Mouse (Mus musculus): ENCODE results near the gene Rbbp8nl.
"Not testable (repeated sequence)": the region's sequence is repeated elsewhere in the genome, so short reads cannot be mapped to it uniquely, and the experiment has no call there.

Gene Rbbp8nl

DNA sequence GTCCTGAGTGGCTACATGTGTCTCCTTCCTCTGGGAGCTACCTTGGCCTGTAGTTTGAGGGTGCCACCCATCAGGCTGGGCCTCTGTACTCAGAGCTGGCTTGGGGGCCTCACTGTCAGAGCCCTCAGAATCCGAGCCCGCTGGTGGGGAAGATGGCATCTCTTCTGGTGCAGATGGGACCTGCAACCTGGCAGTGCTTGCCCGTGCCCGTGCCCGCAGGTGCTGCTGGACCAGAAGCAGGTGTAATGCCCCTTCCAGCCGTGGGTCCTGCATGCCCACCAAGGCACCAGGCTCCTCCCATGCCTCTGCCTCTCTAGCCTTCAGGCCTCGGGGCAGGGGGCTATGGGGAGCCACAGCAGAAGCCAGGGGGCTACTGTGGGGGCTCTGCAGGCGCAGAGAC lies 10.4 kb downstream of the Rbbp8nl start:
- DNase-seq, result no peak

DNA sequence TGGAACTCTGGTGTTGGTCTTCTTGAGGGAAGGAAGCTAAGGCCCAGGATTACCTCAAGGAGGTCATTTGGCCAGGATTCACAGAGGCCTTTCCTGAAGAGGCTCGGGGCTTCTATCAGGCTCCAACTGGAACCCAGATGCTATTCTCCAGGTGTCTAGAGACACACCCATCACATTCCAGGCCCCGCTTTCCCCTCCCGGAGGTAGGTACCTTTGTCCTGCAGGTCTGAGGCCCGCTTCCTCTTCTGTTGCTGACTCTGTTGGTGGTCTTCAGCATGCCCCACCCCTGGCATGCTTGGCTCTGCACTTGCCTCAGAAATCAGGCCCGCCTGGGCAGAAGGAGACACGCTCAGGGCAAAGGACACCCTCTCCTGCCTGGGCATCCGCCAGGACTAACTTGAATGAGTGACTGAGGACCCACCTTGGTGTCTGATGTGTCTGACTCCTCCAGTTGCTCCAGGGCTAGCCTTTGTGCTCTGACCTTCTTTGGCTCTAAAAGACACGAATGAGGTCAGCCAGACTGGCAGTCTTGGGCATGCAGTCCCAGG lies 11.8 kb downstream of the Rbbp8nl start:
- DNase-seq, result no peak

DNA sequence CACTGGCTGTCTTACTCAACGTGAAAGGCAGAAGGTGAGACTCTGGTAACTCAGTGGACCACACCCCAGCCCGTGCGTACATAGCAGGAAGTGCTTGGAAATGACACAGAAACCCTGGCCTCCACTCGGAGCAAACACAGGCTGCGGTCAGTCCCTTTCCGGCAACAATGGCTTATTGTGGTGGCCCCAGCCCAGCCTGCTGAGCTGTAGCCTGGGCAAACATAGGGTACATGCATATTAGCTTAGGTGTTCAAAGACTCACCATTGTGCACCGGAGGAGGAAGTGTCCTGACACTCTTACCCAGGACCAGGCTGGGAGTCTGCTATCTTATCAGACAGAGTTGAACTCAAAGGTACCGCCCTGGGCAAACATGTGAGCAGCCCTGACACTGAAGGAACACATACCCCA lies 12.8 kb downstream of the Rbbp8nl start:
- DNase-seq, result peak; percentile 64 to 70

DNA sequence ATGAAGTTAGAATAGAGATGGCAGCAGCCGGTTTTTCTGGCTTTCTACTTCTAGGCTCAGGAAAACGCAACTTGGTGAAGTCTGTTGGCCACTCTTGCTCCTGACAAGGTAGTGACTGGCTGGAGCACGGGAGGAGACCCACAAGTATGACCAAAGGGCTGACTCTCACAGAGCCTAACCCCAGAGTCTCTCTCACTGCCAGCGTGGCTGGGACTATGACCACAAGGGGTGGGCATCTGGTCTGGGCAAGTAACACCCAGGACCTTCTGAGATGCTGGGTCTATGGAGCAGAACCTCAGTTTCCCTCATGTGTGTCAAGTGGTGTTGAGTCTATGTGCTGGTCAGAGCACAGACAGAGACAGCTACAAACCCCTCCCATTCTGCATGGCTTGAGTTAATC lies 13.3 kb downstream of the Rbbp8nl start:
- peak in 1 of 2 experiments; percentile 19 for DNase-seq

DNA sequence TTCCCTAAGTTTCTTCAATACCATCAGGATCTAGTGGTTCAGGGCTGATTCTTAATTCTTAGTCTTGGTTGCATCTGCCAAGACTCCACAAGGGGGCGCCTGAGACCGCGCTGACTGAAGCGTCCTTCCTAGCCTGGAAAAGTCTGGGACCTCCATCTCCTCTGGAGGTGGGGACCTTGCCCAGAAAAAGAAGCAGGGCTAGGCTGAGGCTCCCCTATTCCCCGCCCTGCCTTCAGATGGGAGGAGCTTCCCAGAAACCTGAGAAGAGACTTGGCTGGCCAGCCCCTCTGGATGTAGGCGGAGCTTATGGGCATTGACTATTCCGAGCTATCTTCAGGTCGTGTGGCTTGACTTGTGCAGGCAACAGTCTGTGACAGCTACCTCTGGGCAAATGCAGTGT lies 13.8 kb downstream of the Rbbp8nl start:
- peak; percentile 81 to 83 for DNase-seq

DNA sequence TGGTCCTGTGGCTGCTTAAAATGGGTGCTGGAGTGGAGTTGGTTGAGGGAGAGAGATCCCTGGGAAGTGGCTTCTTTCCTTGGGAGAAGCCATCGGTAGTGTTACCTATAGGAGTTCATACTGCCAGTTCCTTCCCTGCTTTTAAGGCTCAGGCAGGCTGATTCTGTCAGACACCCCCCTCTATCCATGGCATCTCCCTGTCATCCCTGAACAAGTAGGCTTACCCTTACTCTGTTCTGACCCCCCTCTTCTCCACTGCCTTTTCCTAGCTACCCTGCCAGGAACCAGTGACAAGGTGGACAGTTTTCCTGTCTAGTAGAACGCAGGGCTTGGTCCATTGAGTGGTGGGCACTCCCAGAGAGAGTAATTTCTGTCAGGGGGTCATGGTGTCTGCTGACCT lies 15.2 kb downstream of the Rbbp8nl start:
- DNase-seq, result no peak

DNA sequence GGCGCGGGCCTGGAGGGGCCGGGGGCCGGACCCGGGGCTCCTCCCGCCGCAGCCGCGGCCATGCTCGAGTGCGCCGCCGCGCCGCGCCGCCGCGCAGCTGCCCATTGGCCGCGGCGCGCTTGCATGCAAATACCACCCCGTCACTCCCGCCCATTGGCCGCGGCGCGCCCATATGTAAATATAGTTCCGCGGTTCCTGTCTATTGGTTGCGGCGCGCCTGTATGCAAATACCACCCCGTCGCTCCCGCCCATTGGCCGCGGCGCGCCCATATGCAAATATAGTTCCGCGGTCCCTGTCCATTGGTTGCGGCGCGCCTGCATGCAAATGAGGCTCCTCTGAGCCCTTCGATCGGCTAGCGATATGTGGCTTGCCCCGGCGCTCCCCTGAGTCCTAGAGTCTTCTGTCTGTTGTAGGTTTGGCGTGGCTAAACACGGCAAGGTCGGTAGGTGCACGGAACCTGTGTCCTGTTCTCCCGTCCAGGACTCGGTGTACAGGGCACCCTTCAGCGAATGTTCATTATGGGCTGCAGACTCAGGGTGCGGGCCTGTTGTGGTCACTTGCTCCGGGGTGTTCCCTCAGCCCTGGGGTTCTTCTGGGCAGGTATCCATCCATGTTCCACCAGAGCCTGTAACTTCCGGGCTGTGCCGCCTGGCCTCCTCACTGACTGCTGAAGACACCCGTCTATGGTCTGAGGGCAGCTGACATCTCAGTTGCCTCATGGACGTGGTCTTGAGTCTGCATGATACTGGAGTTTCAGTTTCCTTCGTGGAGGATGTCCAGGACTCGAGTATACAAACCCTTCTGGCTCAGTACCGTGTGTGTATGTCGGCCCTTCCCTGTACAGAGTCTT lies 16.1 kb downstream of the Rbbp8nl start, which contains the start of gene Cables2:
Gene Cables2 (minus strand): TSS at position 103 of the 851 bp plus-strand sequence.
- peak; percentile 90 to 93 for DNase-seq

DNA sequence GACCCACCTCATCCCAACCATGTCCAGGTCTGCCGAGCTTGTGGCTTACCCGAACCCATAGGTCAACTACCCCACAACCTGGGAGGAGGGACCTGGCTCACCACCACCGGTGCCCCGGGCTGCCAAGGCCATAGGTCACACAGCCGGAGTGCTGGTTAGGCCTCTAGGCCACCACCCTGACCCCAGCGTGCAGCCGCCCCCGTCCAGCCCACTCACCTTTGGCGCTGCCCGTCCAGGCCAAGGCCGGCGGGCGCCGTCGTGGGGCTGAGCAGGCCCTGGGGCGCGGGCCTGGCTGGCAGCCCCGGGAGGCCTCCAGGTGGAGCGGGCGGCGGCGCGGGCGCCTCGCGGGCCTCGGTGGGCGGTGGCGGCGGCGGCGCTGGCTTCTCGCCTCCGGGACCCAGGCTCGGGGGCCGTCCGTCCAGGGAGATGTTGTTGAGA lies 16.8 kb downstream of the Rbbp8nl start:
- no peak for DNase-seq

DNA sequence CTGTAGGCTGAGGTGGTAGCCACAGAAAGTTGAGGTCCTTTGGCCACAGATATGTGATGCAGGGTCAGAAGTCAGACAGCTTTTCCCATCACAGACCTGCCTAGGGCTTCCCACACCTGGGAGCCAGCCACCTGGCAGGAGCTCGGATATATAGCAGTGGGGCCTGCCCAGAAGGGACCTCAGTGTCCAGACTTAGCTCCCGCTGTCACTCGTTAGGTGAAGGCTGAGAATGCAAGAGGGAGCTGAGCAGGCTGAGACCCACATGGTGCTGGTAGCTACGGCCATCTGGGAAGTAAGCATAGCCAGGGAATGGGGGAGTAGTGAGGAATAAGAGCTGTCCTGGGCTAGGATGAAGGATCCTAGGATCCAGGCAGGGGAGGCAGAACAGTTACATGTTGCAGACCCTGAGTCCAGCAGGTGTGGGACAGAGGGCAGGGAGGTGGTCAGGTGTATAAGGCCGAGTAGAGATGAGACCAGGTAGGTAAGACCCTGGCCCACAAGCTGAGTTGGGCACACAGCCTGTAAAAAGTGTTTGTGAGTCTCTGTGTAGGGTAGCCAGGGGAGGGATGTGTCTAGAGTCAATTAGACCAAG lies 17.8 kb downstream of the Rbbp8nl start:
- DNase-seq, result no peak

DNA sequence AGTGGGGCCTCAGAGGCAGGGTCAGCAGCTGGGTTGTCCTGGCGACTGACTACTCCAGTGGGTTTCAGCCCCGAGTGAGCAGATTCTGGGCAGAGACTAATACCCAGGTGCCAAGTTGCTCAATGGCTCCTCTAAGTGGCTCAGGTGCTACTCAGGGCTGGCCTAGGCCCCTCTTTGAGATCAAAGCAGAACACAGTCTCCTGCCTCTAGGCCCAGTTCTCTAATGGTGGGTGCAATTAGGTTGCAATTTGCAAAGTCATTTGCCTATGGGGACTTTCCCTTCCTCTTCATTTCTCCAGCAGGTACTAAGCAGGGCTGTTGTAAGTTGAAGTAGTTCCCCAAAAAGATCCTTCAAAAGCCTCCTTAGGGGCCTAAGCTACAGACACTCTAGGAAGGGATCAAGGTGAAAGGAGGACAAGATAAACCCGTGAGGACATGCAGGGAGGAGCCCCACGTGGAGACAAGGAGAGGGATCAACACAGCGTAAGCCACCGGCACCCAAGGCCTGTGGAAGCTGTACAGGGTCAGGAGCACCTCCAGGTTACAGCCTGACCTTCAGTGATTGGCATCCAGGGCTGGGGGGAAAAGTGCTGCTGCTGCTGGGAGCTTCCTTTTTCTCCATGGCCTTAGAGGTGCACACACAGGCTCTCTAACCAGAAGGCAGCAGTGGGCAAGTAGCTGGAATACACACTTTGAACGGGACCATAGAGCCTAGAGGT lies 19.0 kb downstream of the Rbbp8nl start:
- DNase-seq, result peak; percentile 49 to 56

DNA sequence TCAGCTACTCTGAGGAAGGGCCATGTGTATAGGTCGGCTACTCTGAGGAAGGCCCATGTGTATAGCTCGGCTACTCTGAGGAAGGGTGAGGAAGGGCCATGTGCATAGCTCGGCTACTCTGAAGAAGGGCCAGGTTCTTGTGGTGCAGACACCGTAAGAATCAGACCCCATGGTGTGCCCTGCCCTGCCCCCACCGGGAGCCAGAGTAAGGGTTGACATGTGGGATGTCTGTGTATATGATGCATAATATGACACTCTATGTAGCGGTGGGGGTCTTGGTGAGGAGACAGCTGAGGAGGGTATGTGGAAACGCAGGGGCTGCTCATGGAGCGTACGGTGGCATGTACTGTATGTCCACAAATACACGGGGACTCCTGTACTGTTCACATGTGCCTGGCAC lies 20.4 kb downstream of the Rbbp8nl start:
- DNase-seq, result no peak

DNA sequence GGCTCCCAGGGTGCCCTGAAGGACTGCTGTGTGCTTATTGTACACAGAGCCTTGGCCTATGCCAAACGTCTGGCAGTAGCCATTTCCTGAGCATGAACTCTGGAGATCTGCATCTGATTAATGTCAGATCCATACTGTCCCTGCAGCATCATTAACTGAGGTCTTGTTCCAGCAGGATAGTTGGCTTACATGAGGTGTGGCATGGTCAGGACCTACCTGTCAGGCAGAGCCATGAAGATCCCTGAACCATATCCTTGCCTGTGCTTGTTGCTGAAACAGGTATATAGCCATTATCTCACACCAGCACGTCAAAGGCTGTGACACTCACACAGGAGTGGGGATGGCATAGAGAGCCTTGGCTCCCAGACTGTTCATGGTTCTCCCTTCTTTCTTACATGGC lies 21.7 kb downstream of the Rbbp8nl start:
- DNase-seq, result no peak

DNA sequence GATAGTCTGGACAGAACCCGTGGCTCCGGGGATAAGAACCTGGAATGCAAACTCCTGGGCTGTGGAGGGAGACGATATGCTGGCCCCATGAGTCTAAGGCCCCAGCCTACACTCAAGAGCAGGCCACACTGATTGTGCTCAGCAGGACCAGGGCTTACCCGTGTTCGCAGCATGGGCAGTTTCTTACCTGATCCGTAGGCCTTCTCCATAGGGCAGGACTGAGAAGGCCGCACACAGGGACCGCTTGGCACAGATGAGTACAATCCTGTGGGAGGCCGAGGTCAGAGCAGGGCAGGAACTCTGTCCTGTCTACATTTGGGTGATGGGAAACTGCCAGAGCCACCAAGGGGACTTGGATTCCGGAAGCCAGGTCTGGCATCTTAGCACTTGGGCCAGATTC lies 26.8 kb downstream of the Rbbp8nl start:
- DNase-seq, result no peak

DNA sequence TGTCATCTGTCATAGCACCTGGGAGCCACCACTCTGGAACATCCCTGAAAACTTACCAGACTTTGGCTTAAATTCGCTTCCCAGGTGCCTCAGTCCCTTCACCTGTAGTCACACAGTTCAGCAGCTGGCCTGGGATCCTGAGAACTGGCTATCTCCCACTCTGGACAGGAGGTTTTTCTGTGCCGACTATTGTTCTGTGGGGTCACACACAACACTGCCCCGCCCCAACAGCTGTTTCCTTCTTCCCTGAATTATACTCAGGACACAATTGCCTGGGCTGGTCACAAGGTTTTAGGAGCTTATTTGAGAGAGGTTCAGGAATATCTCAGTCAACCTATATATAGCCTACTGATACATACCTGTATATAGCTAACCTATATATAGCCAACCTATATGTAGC lies 27.2 kb downstream of the Rbbp8nl start:
- no peak for DNase-seq

DNA sequence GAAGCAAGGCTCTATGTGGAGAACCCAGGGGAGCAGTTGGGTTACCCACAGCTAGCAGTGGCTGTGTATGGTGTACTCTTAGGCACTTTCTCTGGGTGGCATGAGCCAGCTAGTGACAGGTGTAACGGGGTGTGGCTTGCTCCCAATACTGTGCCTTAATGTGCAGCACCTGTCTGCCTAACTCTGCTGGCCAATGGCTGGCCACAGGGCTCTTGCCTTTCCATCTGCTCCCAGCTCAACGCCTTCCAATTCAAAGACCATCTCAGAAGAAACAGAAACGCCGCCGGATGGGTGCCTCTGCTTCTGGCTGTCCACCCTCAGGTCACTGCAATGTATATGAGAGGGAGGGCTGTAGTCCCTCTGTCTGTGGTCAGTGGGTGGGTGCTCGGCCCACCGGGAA lies 27.8 kb downstream of the Rbbp8nl start:
- no peak for DNase-seq

DNA sequence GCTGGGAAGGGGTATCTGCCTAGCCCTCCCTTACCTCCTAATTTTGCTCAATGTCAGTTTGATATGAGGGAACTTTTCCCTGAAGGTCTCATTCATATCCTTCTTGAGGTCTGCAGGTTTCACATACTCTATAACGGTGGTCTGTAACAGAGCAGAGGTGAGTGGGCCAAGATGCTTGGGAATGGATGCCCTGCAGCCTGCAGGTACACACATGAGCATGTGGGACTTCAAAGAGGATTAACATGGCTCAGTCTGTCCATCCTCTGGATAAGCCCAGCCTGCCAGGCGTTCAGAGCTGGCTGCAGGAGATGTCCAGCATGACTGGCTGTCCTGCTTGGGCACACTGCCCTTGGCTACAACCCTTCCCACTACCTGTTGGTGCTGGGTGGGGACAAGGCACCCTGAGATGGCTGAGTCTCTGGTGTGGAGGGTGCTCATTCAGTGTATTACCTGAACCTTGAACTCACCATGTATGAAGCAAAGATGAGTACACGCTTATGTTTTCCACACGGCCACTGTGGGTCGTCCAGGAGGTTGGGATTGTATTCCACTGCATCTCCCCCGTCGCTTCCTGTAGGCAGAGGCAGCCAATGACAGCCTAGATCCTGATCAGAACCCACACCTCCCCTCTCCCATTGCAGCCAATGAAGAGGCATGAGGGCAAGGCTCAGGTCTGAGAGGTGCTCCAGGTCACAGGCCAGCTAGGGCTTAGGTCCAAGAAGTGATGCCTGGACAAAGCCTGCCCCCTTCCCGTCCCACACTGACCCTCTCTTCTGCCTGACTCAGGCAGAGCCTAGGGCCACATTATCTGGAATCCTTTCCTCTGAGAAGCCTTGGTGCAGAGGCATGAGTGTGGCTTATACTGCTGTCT lies 28.8 kb downstream of the Rbbp8nl start:
- DNase-seq, result no peak

DNA sequence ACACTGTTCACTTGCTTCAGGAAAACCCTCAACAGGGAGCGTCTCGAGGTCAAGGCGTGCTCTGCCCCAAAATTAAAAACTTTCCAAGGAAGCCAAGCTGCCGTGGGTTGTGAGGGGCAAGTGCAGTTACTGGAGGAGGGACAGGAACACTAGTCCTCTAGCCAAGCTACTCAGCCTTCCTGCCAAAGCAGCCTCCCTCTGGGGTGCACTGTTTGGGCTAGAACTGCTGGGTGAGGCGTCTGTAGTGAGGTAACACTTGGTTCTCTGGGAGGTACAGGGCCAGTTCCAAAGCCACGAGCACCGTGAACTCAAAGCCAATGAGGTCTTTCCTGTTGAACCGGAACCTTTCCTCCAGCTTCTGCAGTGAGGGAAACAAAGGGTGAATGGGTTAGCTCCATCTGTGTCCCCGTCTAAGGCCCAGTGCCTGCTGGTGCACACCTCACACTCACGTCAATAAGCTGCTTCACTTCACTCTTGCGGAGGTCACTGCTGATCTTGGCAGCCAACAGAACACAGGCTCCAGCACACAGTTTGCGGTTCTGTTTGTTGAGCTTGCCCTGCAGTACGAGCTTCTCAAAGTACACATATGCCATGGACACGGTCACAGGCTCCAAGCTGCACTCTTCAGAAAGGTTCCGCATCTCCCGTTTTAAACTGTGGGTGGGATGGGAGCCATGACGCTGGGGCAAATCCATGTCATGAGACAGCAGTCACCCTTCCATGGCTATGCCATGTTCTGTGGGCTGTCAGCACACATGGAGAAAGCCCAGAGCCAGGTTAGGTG lies 29.7 kb downstream of the Rbbp8nl start:
- DNase-seq, result not testable (repeated sequence)

DNA sequence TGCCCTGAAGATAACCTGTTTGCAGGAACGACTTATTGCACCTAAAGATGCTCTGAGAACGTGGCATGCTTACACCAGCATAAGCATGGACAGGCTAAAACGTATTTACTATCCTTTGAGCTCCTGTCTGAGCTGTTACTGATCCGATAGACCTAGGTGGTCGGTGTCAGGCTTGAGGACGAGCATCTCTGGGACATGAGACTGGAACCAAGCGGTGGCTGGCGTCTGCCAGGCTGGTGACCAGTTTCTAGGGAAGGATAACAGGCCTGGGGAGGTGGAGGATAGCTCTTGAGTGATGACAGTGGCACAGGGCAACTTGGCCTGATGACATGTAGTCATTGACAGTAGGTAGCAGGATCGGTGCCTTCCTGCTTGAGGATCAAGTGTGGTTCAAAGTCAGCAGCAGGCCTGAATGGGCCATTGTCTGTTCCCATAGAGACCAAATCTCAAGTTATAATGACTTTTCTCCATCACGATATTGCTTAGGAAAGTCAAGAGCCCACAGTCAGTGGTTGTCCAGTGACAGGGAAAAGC lies 30.7 kb downstream of the Rbbp8nl start:
- DNase-seq, result not testable (repeated sequence)

DNA sequence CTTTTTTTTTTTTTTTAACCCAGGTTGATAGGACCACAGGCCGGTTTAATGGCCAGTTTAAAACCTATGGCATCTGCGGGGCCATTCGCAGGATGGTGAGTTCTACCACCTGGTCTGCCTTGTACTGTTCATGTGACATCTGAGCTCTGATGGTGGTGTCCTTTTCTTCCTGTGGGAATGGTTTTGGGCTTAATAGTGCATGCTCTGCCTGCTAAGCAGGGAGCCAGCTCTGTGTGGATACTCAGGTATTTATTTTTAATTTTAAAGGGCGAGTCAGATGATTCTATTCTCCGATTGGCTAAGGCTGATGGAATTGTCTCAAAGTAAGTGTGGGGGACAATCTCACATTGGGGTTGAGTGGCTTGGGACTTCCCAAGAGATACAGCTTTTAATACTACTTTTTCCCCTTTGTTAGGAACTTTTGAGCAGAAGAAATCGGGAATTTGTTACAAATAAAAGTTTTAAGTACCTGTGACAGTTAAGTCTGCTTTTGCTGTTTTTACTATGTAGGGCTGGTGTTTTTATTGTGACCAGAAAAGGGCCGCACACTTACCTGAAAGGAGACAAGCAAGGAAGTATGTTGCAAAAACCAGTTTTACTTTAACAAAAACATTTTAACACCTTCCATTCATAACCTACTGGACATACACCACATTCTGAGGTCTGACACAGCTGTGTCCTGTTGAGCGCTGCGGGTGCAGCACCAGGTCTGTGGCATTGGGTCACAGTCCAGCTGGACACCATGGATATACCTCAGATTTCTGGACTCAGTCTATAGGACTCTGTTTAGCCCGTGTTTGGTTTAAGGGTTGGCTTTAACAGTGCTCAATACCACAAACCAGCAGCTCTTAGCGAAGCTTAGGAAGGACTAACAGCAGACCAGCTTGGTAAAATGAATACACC lies 31.5 kb downstream of the Rbbp8nl start:
- DNase-seq, result no peak

DNA sequence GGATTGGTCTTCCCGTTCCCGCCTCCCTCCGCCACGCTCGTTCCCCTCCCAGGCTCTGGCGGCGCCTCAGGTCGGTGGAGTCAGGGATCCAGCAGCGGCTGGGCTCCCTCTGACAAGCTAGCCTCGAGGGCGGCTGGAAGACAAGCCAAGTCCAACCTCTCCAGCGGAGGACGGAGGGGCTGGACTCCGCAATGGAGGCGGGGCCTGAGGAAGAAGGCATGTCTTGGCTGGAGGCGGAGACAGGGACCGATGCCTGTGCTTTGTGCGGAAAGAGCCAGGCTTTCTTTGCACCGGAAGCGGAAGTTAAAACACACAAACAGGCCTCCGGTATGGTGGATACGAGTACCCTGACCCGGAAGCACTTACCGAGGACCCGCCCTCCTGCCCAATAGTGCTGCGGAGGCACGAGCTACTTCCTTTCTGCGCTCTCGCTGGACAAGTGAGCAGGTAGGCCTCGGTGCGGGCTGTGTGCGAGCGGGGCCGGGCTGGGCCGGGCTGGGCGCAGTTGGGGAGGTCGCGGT lies 32.6 kb downstream of the Rbbp8nl start, which contains the start of gene Rps21:
Gene Rps21 (plus strand): TSS at position 377 of the 521 bp plus-strand sequence.
- DNase-seq, result peak; percentile 96 to 98
